Mouse (Mus musculus) bone marrow, adult 2 months (tissue): ENCODE results near the gene Acvrl1.

Source experiments
- CTCF ChIP-seq: fragments of 200-500 bp; IDR thresholded peaks from 2 replicates; pipeline ENCODE4 v1.5.1; 2011; ENCODE audit warnings: low read length, control low read depth; ENCODE audit not compliant: control insufficient read depth, insufficient read depth
- POLR2A ChIP-seq: fragments of 200-500 bp; IDR thresholded peaks from 2 replicates; pipeline ENCODE4 v1.6.1; 2011; ENCODE audit warnings: low read depth, mild to moderate bottlenecking, control low read depth, low read length, borderline replicate concordance; ENCODE audit not compliant: control insufficient read depth

DNA sequence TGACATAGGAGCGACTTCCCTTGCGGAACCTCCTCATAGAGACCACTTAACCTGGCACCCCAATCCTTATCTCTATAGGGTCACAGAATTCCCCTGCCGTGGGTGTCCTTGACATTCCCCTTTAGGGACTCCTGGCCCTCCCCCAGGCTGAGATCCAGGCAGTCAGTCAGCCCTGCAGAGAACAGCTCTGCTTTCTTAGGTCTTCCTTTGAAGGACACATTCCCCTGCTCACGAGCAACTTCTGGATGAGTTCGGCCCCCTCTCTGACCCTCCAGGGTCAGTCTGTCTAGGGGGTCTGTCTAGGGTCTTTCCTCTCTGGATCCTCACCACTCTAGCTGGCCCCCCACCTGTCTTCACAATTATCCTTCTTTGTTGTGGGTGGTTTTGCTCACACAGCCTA is 1.1 kb downstream of the Acvrl1 start:
- TF ChIP-seq CTCF, result no peak
- no peak for TF ChIP-seq POLR2A
